Mouse (Mus musculus) ES-Bruce4 (cell line): ENCODE measurements around the gene Fam107b.

ENCODE experiments used
- CTCF ChIP-seq: IDR thresholded peaks from one replicate; pipeline ENCODE4 v1.8.1; 2011; ENCODE audit warnings: low read depth, low read length
- EP300 ChIP-seq: IDR thresholded peaks from 2 replicates; pipeline ENCODE4 v1.6.1; 2011; ENCODE audit warnings: low read depth, low read length; ENCODE audit not compliant: insufficient read depth
- POLR2A ChIP-seq: IDR thresholded peaks from one replicate; pipeline ENCODE4 v1.8.1; 2011; ENCODE audit warnings: low read length; ENCODE audit not compliant: insufficient read depth

- no peak for TF ChIP-seq CTCF
- no peak for TF ChIP-seq POLR2A
- TF ChIP-seq EP300, result no peak
Measured at GRCm38 (mm10) chr2:3728090-3728489, 157.8 kb downstream of the Fam107b start.
